Mouse (Mus musculus) cortical plate, adult 2 months (tissue): ENCODE measurements around the gene Nin. TPM values are rescaled to one million over a fixed set of nuclear protein-coding genes. Genes with fewer than 3 reads are reported as not detected.
A peak's percentile ranks its signal among the peaks of the same experiment; 100 is the strongest.

Source experiments
- H3K27ac ChIP-seq: fragments of 200-500 bp; 2 replicates; pipeline ENCODE4 v1.5.1; 2012; ENCODE audit warnings: low read length, control low read depth, inconsistent platforms; ENCODE audit not compliant: insufficient read depth
- H3K4me1 ChIP-seq: fragments of 200-500 bp; 2 replicates; pipeline ENCODE4 v1.6.1; 2011; ENCODE audit warnings: low read length; ENCODE audit not compliant: control insufficient read depth, insufficient read depth
- H3K4me3 ChIP-seq: fragments of 200-500 bp; 2 replicates; pipeline ENCODE4 v1.5.1; 2011; ENCODE audit warnings: mild to moderate bottlenecking, low read length, control low read depth; ENCODE audit not compliant: insufficient read depth
- CTCF ChIP-seq: fragments of 200-500 bp; IDR thresholded peaks from 2 replicates; pipeline ENCODE4 v1.5.1; 2011; ENCODE audit warnings: mild to moderate bottlenecking, control low read depth, low read length; ENCODE audit not compliant: insufficient read depth; ENCODE audit errors: extremely low read depth
- POLR2A ChIP-seq: fragments of 200-500 bp; IDR thresholded peaks from 2 replicates; pipeline ENCODE4 v1.6.1; 2011; ENCODE audit warnings: mild to moderate bottlenecking, low read length, control low read depth; ENCODE audit not compliant: insufficient read depth; ENCODE audit errors: extremely low read depth
- polyA plus RNA-seq: library from polyadenylated mRNA; depleted of rRNA; stranded (reverse); fragments of >200 nt; gene quantifications from 2 replicates; pipeline ENCODE4 v1.2.3, GENCODE M21; 2012

Nin gene
- polyA plus RNA-seq, 1 experiment, result 31.2 TPM

- Histone ChIP-seq H3K4me1 (peaks cover 24% of the 10 kb centered on the region), H3K27ac (peak overlapping the region; percentile 45; the same call in 1 of the 2 replicates), H3K4me3 (no peak overlapping the region)
- TF ChIP-seq CTCF (no peak), POLR2A (no peak)
Observed at GRCm38 (mm10) chr12:70106508-70106907, 7.0 kb downstream of the Nin start.

GRCm38 (mm10) chr12:70105885-70106284 lies 7.6 kb downstream of the Nin start:
- TF ChIP-seq POLR2A (no peak), CTCF (no peak)
- Histone ChIP-seq H3K4me3 (no peak overlapping the region), H3K27ac (0 out of 2 replicates have a peak overlapping the region, but pooled peaks have one; percentile 45), H3K4me1 (peaks cover 24% of the 10 kb centered on the region)

- no peak overlapping the region for H3K27ac ChIP-seq
- no peak for TF ChIP-seq CTCF
- H3K4me3 ChIP-seq, result no peak overlapping the region
- peaks cover 24% of the 10 kb centered on the region for H3K4me1 ChIP-seq
Observed at GRCm38 (mm10) chr12:70104776-70105420, 8.6 kb downstream of the Nin start.

- no peak overlapping the region for H3K27ac ChIP-seq
- no peak overlapping the region for H3K4me3 ChIP-seq
- H3K4me1 ChIP-seq, result peaks cover 24% of the 10 kb centered on the region
- no peak for TF ChIP-seq POLR2A
- no peak for TF ChIP-seq CTCF
Observed at GRCm38 (mm10) chr12:70104199-70104598, 9.3 kb downstream of the Nin start.

GRCm38 (mm10) chr12:70103257-70103656 lies 10.3 kb downstream of the Nin start:
- TF ChIP-seq POLR2A, result no peak
- no peak for TF ChIP-seq CTCF
- H3K27ac ChIP-seq, result no peak overlapping the region
- peaks cover 24% of the 10 kb centered on the region for H3K4me1 ChIP-seq
- no peak overlapping the region for H3K4me3 ChIP-seq

GRCm38 (mm10) chr12:70102426-70102825 lies 11.1 kb downstream of the Nin start:
- H3K4me1 ChIP-seq, result peaks cover 21% of the 10 kb centered on the region
- no peak overlapping the region for H3K4me3 ChIP-seq
- no peak overlapping the region for H3K27ac ChIP-seq
- no peak for TF ChIP-seq CTCF
- no peak for TF ChIP-seq POLR2A

GRCm38 (mm10) chr12:70101823-70102222 lies 11.7 kb downstream of the Nin start:
- Histone ChIP-seq H3K4me3 (no peak overlapping the region), H3K4me1 (peaks cover 19% of the 10 kb centered on the region), H3K27ac (no peak overlapping the region)
- TF ChIP-seq CTCF (no peak), POLR2A (no peak)

- Histone ChIP-seq H3K4me3 (no peak overlapping the region), H3K27ac (no peak overlapping the region), H3K4me1 (peaks cover 14% of the 10 kb centered on the region)
- TF ChIP-seq POLR2A, result no peak
- no peak for TF ChIP-seq CTCF
Observed at GRCm38 (mm10) chr12:70097901-70098300, 15.6 kb downstream of the Nin start.

GRCm38 (mm10) chr12:70097316-70097715 lies 16.2 kb downstream of the Nin start:
- no peak for TF ChIP-seq POLR2A
- TF ChIP-seq CTCF, result no peak
- Histone ChIP-seq H3K4me1 (peaks cover 13% of the 10 kb centered on the region; the same call in 1 of the 2 replicates), H3K27ac (no peak overlapping the region), H3K4me3 (no peak overlapping the region)

GRCm38 (mm10) chr12:70093266-70093893 lies 20.1 kb downstream of the Nin start:
- no peak for TF ChIP-seq CTCF
- no peak for TF ChIP-seq POLR2A
- H3K4me1 ChIP-seq, result peaks cover 11% of the 10 kb centered on the region; the same call in 1 of the 2 replicates
- no peak overlapping the region for H3K4me3 ChIP-seq
- H3K27ac ChIP-seq, result no peak overlapping the region

GRCm38 (mm10) chr12:70088297-70088696 lies 25.2 kb downstream of the Nin start:
- TF ChIP-seq CTCF (no peak), POLR2A (no peak)
- H3K27ac ChIP-seq, result no peak overlapping the region
- H3K4me1 ChIP-seq, result peaks cover 2% of the 10 kb centered on the region; the same call in 1 of the 2 replicates
- no peak overlapping the region for H3K4me3 ChIP-seq
